Mouse (Mus musculus): ENCODE results near the gene Fat3.

DNA sequence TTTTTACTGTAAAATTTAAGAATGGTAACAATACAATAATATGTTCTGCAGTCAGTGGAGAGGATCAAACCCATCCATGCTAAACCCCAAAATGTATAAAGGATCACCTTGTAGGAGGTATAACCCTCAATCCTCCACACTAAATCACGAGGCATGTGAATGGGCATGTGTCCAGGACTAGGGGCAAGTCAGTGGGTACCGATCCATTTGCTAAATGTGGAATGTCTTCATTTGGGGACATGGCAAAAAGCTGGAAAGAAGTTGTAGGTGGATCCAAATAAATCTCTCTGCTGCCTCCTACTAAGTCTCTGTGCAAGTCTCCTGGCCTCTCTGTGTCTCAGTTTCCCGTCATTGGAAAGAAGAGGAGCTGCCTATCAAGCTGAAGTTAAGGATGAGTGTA is 39.6 kb downstream of the Fat3 start:
- TF ChIP-seq GATA1 (IDR thresholded peaks at IDR 0.05; ENCODE audit: borderline replicate concordance, low read length): no peak
- TF ChIP-seq FLI1 (IDR thresholded peaks at IDR 0.05; ENCODE audit: low read length): no peak
